Mouse (Mus musculus) midbrain, embryonic 10.5 days (tissue): ENCODE measurements around the gene Kbtbd6. TPM values are rescaled to one million over a fixed set of nuclear protein-coding genes. Genes with fewer than 3 reads are reported as not detected.

Source experiments
- polyA plus RNA-seq: library from polyadenylated mRNA; unstranded; fragments of >200 nt; fragmentation: Nextera tagmentation; extraction: Ambion mirVana; gene quantifications from 2 replicates; pipeline ENCODE4 v1.2.1, GENCODE M21; 2016

The Kbtbd6 gene
- polyA plus RNA-seq, 1 experiment from 2014 or later, result 5.9 TPM

Other genes with a start within 250 kb of the Kbtbd6 start
- gene Zfp957, start 204.5 kb upstream of the Kbtbd6 start, polyA plus RNA-seq, result not detected in 2 replicates
- gene Rgcc, start 150.2 kb upstream of the Kbtbd6 start, polyA plus RNA-seq, result 16.1 and 18.7 TPM in 2 replicates
- gene Naa16, start 61.1 kb upstream of the Kbtbd6 start, polyA plus RNA-seq, result 40.4 and 47.4 TPM in 2 replicates
- gene Mtrf1, start 54.1 kb upstream of the Kbtbd6 start, polyA plus RNA-seq, result 9.4 and 11.4 TPM in 2 replicates
- 12.8 and 13.5 TPM in 2 replicates for gene Kbtbd7, start 25.3 kb upstream of the Kbtbd6 start, polyA plus RNA-seq
- 3.9 and 5.2 TPM in 2 replicates for gene Elf1, start 29.4 kb downstream of the Kbtbd6 start, polyA plus RNA-seq
- 46.1 and 49.0 TPM in 2 replicates for gene Wbp4, start 29.7 kb downstream of the Kbtbd6 start, polyA plus RNA-seq
- gene Sugt1, start 135.9 kb downstream of the Kbtbd6 start, polyA plus RNA-seq, result 146 and 161 TPM in 2 replicates
- 5.3 and 6.3 TPM in 2 replicates for gene Cnmd, start 210.3 kb downstream of the Kbtbd6 start, polyA plus RNA-seq